Mouse (Mus musculus) lung, adult 2 months (tissue): ENCODE measurements around the gene 1700008O03Rik.

Experiments used
- CTCF ChIP-seq: fragments of 200-500 bp; IDR thresholded peaks from 2 replicates; pipeline ENCODE4 v1.5.1; 2011; ENCODE audit warnings: mild to moderate bottlenecking, low read length, control low read depth; ENCODE audit not compliant: insufficient read depth
- POLR2A ChIP-seq: fragments of 200-500 bp; IDR thresholded peaks from 2 replicates; pipeline ENCODE4 v1.6.1; 2011; ENCODE audit warnings: low read depth, mild to moderate bottlenecking, control low read depth, low read length, borderline replicate concordance; ENCODE audit errors: extremely low read depth

DNA sequence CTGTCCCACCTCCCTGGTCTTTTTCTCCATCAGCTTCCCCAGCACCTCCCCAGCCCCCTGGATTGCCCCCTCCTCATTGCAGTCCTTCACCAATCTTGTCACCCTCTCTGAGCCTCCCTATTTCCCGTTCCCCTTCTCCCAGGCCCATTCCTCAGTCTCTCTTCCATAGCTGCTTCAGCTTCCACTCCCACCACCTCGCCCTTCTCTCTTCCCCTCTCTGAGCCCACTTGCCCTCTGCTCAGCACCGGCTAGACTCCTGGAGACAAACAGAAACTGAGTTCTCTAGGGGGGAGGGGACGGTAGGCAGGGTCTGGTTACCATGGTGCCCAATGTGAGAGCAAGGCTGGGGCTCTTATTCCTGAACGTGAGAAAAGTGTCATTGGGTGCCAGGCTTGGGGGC lies 10.9 kb downstream of the 1700008O03Rik start:
- no peak for TF ChIP-seq CTCF
- no peak for TF ChIP-seq POLR2A
